Mouse (Mus musculus): ENCODE results near the gene Ttc33. TPM values are rescaled to one million over a fixed set of nuclear protein-coding genes. Genes with fewer than 3 reads are reported as not detected.
"Not testable (repeated sequence)": the region's sequence is repeated elsewhere in the genome, so short reads cannot be mapped to it uniquely, and the experiment has no call there.

Ttc33 gene
- total RNA-seq, 2 experiments from 2014 or later = 77.0 to 82.6 TPM

DNA sequence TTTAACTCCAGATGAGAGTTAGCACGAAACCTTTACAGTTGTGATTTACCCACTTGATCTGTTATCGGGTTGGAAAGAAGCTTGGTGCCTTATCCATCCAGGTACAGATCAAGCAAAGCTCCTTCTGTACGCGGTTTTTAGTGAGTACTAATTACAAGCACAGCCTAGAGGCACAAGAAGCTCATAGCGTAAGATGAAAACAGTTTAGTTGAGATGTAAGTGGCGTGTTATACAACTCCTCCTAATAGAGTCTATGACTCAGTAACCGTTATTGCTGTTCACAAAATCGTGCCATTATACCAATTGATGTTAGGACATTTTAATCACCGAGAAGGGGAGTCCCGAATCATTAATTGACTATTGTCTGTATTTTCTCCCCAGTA lies 959 bp downstream of the Ttc33 start:
- DNase-seq = no peak

DNA sequence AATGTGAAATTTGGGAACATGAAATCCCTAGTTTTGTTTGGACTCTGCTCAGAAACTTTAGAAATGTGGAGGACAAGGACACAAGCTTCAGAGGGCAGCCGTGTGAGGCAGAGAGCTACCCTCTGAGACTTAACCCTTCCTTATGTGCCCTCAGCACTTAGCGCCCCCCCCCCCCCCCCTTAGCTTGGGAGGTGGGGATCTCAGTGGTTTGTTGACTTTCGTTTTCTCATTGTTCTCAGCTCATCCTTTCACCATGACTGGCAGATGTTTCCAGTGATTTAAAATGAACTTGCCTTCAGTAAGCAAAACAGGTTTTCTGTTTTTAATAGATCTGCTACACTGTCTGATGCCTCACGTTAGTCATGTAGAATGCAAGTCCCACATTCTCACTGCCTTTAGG lies 1.8 kb downstream of the Ttc33 start:
- no peak for DNase-seq

DNA sequence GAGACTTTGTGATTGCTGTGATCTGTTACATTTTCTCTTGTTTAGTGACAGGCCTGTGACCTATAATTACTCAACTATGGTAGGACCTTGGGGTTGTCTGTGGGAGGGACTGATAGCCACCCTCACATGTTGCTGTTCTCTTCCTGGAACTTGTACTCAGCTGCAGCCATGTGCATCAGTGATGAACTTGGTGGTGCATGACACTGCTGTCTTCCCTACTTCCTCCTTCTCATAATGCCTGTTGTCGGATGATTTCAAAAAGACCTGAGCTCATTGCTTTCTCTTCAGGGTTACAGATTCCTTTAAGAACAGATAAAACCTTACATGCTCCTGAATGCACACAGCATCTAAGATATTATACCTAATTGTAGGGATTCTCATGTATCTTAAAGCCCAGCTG lies 2.7 kb downstream of the Ttc33 start:
- DNase-seq = no peak

DNA sequence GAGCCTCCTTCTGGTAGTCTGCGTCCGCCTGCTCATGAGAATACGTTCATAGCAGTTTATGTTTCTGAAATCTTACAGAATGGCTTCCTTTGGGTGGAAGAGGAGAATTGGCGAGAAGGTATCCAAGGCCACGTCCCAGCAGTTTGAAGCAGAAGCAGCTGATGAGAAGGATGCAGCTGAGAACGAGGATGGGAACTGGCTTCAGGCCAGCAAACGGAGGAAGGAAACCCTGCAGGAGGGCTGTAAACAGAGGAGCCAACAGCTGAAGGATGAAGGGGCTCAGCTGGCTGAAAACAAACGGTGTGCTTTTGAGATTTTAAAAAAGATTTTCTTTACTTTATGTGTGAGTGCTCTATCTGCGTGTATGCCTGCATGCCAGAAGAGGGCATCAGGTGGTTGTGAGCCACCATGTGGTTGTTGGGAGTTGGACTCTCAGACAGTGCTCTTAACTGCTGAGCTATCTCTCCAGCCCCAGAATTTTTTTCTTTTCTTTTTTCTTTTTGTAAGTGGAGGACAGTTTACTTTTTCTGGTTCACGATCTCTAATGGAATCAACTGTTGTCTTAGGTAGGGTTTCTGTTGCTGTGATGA lies 4.3 kb downstream of the Ttc33 start:
- DNase-seq = no peak

DNA sequence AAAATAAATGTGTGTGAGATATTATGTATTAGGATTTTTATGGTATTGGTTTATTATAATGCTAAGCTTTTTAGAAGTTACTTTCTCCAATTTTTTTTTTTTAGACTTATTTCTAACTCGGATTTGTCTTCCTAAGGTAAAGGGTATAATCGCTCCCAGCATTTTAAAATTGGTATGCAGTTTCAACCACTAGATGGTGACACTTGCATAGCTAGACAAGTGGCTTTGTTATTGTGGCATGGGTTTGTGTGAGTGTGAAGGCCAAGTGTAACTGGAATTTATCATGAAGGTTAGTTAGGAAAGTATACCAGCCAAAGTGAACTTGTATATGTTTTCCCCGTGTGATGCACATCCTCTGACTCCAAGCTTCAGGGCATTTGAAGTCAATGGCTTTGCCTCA lies 8.5 kb downstream of the Ttc33 start:
- DNase-seq = no peak

DNA sequence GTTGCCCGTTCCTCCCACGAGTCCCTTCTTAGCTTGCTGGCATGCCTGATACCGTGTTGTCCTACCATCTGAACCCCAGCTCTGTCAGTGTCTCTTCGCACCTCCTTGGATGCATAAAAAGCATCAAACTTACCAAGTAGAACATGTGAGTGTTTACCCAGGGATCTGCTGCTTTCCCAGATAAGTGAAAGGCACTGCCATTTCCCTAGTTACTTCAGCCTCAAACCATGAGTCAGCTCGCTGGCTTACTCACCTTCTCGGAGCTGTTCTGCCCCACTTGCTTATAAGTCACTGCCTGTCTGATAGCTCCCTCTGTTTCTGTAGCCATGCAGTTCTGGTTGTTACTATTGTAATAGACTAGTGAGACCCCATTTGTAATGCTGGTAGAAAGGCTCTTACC lies 9.1 kb downstream of the Ttc33 start:
- no peak for DNase-seq

DNA sequence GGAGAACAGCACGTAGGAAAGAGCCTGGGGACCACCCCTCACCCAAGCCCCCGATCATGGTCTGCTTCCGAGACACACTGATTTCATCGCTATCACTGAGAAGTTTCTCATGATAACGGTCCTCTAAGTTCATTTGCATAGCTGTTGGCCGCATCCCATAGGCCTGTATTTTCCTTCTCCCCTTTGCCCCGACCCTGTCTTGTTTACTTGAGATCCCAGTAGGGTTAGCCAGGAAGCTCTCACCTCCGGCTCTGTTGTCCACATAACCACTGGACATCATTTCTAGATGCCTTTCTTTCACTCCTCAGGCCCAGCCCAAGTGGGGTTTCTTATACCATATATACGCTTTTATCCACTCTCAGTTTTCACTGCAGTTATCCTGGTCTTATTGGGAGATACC lies 9.6 kb downstream of the Ttc33 start:
- DNase-seq = no peak

DNA sequence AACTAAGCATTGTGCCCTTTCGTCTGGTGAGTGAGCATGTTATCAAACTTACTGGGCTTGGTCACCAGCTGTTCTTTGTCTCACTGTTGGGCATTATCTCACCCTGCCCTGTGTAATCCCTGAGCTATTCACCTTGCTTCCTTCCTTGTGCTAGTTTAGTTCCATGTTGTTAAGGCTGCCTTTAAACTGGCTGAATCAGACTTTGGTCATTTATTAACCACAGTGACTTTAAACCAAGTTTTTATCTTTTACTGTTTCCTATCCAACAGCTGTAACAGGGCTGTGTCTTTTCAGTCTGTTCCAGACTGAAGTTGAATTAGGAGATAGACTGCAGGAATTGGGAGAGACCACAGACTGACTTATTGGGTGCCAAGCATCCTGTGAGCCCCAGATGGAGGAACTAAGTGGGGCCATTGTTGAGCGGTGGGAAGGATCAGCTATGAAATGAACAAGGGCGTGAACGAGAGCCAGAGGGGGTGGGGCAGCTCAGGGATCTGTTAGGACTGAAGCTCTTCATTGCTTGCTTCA lies 10.7 kb downstream of the Ttc33 start:
- no peak for DNase-seq

DNA sequence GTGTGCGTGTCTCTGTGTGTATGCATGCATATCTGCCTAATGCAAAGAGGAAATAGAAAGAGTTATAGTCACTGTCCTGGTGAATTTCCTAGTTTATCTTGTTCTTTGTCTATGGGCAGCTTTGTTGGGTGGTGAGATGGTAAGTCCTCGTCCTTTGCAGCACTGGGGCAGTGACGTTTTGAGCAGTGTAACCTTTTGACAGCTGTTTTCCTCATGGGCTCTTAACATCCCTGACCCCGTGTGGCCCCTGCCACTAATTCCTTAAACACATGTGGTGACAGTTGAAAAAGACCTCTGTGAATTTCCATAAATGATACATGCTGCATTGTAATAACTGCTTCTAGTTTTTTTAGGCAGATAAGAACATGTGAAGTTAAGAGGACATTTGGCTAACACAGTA lies 11.4 kb downstream of the Ttc33 start:
- no peak for DNase-seq

DNA sequence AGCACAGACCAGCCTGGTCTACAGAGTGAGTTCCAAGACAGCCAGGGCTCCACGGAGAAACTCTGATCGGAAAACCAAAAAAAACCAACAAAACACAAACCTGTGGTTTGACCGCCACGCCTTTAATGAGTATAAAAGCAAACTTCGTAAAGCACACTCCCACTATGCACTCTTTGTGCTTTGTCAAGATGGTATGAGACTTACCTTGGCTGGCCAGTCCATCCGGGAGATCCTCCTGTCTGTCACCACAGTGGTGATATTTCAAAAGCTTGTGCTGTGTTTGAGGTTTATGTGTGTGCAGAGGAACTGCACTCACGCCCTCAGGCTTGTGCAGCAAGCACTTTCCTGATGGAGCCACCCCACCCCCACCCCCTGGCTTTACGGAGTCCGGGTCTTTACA lies 19.9 kb downstream of the Ttc33 start:
- no peak for DNase-seq

DNA sequence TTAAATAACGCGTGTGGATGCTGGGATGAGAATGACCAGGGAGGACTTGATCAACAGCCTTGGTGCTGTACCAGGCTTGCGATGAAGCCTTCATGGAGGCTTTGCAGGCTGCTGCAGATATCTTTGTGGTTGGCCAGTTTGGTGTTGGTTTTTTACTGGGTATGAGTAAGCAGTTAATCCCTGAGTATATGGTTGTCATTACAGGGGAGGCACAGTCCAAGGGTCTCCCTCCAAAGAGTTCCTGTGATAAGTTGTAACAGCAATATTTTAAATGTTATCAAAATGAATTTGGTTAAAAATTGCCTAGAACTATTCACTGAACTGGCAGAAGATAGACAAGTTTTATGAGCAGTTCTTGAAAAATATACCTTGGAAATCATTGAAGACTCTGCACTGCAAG lies 23.8 kb downstream of the Ttc33 start:
- DNase-seq = no peak

DNA sequence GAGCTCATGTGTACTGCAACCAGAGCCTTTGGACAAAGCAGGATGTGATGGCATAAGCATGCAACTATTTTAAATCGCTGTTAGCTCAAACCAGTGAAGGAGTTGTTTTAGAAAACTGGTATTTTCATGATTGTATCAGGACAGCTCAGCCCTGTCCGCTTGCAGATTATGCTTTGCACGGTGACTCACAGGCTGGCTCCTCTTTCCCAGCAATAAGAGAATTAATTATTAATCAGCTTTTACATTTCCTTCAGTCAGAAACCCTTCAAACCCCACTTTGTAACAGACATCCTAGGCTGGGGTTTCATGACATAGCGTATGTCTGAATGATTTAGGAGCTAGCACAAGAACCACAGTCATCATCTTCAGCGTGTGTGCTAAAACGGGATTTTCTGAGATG lies 35.2 kb downstream of the Ttc33 start:
- no peak for DNase-seq

DNA sequence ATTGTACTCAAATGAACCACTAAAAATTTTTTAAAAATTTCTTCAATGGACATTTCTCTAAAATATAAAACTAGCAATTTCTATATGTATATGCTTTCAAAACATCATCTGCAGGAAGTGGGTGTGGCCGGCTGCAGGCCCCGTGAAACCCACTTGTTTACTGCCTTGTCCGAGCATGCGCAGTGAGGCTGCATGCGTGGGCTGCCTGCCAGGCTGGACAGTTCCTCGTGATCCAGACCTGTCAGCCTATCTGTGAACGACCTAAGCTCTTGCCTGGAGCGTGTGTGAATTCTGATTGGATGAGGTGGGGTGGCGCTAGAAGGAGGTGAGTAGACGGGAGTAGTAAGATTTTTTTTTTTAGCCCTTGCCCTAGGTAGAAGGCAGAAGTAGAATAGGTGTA lies 45.4 kb downstream of the Ttc33 start:
- not testable (repeated sequence) for DNase-seq

DNA sequence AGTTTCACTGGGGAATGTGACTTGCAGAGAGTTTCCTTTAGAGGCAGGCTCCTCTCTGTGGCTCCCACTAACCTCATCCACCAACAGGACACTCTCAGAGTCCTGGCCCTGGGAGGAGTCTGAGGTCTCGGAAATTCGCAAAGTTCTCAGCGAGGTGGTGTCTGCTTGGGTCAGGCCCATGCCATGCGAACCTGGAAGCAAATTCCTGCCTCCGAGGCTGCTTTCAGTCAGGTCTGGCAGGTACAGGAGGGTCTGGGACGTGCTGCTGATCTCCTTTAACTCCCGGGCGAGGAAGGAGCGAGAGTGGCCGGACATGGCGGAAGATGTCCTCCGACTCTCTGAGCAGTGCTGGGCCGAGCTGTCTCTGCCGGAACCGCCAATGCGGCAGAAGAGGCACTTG lies 49.3 kb downstream of the Ttc33 start:
- DNase-seq = no peak

DNA sequence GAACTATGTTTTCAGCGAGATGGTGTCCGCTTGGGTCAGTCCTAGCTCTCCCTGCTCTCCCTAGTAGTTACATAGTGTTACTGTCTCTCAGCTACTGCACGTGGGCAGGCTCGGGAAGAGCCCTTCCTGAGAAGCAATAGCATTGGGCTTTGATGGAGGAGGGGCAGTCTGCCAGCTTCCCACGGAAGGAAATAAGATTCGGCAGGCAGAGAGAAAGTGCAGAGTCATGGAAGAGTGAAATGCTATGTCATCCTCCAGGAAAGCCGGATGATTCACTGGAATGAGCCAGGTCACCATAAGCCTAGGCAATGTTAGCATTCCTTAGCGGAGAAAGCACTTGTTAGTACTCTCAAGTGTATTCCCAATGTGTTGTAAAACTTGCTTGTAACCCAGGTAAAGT lies 50.2 kb downstream of the Ttc33 start:
- peak in 1 of 2 experiments; percentile 24 for DNase-seq

DNA sequence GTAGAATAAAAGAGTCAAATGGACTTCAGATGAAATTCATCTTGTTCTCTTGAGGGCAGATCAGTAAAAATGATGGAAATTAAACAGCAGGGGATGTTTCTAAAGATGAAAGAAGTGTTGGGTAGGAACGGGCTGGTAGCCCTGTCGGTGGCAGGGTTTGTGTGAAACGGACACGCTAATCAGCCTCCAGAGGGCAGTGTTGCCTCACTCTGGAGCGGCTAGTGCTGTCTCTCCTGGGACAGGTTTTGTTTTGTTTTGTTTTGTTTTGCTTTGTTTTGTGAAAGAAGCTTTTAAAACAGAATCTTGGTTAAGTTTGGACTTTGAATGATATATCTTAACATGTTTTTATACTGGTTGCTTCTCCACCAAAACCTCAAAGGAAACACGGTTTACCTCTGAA lies 51.2 kb downstream of the Ttc33 start:
- peak; percentile 63 to 70 for DNase-seq

DNA sequence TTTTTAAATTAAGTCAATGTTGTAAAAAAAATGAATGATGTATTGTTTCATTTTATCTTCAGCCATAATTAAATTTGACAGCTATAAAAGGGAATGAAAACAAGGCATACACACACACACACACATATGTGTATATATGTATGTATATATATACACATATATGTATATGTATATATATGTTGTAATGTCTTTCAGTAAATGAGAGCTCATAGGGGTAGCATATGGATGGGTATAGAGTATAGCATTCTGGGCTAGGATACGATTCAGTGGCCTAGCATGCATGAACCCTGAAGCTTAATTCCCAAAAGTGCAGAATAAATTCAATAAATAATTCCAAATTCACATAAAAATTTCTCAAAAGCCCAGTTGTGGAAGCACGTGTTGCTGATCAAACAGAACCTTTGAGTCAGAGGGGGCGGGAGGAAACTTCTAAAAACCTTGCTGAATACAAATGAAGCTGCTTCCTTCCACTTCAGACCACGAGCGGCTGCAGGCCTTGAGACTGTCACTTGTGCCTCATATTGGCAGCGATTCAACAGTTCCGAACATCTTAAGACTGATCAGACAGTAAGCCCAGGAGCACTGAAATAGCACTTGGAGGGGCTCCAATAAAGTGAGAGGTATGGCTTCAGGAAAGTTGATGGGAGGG lies 51.8 kb downstream of the Ttc33 start:
- DNase-seq = no peak

DNA sequence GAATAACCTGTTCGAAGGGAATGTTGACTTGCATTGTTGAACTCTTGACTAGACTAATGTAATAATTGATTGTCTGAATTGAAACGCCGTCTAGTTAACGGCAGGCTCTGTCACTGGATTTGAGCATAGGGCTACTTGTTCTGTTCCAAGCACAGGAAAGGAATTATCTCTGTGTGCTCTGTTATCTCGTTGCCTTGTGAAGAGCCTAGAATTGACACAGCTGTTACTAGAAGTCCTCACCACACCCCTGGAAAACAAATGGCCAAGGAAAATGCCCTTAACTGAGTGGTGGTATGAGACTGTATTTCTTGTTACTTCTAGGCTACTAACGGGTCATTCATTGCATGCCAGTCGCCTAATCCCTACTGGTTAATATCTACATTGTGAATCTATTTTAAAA lies 52.7 kb downstream of the Ttc33 start:
- DNase-seq = no peak

DNA sequence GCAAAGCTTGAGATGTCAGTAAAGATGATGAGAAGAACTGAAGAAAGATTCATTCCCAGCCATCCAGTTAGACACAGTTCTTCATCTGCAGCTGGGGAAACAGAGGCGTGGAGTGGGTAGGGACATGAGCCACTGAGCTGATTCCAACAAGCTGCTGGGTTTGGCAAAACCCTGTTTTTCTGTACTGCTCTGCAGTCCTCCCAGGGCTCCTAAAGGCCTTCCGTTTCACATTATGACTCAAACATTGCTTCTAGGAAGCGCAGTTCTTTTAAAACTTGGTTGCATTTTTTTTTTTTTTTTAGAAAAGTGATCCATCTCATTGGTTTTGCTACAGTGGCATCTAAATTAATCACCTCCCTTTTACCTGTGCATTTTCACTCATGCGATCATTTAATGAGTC lies 53.2 kb downstream of the Ttc33 start:
- no peak for DNase-seq

DNA sequence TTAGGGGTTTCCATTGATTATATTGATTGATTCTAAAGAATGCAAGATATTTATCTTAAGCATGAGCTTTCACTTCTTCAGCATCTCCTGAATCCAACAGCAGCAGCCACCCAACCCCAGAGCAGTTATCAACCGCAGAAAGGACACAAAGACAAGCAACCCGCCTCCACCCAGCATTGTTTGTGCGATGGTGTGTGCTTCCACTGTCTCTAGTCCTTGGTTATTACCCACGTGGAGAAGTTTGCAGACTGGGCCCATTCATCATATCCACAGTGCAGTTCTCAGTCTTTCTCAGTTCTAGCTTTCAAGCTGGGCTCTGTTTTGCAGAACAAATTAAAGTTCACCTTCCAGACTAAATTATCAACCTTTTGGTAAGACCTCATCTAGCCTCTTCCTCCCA lies 54.0 kb downstream of the Ttc33 start:
- no peak for DNase-seq

DNA sequence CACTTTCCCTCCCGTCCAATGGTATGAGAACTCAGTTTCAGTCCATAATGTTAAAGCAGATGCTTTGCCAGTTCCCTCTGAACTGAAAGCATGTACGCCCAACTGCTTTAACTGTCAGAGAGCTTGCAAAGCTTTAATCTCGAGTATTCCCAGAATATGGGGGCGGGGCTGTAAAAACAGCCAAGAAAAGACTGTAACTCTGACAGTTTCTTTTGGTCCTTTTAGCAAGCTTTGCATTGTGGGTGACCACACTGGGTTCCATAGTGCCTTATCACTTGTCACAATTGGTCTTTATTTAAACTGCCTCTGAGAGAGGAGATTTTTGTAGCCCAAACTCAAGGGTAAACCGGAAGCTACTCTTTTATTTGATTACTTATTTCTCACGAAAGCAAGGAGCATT lies 54.6 kb downstream of the Ttc33 start:
- DNase-seq = no peak

DNA sequence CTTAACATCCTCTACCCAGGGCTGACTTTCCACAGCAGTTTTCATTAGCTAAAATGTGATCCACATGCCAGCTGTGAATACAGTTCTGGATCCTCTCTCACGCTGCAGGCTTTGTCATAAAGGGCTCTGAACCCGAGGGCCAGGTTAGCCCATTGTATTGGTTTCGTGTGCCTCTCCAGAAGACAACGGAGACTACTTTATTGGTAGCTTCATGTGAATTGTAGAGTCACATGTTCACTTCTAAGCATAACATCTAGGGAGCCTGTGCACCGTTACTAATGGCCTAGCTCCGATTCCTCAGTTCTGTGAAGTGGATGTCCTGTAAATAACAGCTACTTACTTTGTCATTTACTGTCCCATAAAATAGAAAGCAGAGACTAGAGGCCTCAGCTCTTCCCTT lies 55.0 kb downstream of the Ttc33 start:
- DNase-seq = no peak

DNA sequence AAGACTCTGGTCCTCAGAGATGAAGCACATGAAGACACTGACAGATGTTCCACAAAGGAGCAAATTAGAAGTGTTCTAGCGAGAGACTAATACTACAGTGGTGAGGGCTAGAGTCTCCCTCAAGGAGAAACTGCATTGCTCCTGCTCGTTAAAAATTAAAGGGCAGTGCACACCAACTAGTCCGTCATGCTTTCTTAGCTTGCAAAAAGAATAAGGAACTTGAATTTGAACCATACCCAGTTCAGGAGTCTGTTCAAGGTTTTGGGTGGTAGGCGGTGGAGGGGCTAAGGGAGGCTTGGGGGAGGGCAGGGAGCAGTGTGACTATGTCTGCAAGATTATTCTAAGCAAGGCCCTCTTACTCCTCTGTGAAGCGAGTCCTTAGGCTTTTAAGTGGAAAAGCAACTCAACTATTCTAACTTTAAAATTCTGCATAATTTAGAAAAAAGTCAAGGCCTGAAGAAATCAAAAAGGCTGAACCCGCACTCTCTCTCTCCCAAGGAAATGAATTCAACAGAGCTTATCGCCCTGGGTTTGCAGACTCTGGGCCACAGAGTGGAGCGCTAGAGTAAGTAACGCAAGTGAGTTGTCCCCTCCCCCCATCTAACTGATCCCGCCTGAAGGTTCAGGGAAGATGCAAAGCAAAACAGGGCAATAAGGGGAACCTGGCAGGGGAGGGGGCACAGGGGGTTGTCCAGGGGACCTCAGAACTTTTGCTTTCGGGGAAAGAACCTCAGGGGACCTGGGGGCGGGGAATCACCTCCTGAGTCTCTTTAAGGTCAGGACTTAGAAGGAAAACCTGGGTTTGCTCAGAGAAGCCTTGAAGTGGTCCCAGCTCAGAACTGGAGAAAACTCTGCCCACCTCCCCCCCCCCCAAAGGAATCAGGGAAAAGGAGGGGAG lies 56.2 kb downstream of the Ttc33 start:
- no peak for DNase-seq
